Mouse (Mus musculus) hindlimb bud, embryonic 11.5 days (tissue): ENCODE data around the gene Gm26938.

Experiments used
- DNase-seq: peaks from one replicate; pipeline ENCODE4 v3.0.0-alpha.2; 2012; ENCODE audit warnings: low read depth, low spot score; ENCODE audit errors: extremely low spot score

The Gm26938 gene

GRCm38 (mm10) chr5:139826357-139827055 is at the start of gene Gm26938, which contains the start of gene Psmg3:
Gm26938 (minus strand) TSS chr5:139826407.
Psmg3 (minus strand) TSS chr5:139826885.
- DNase-seq: peak; percentile 81

GRCm38 (mm10) chr5:139871526-139871925 is 45.3 kb upstream of the Gm26938 start:
- DNase-seq: no peak

DNA sequence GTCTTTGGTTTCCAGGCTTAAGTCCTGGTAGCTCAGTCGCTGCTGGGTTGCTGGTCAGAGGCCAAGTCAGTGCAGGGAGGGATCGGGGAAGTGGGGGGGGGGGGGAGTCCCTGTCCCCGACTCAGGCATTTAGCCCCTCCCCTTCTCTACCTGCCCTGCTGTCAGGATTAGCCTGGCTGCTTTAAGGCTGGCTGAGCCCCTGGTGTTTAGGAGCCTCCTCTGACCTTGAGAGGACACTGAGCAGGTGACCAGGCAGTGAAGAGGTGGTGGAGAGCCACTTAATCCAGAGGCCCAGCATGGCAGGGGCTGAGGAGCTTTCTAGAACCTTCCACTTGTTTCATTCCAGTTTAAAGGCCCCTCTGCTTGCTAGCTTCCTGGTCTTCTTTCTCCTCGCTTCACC is 44.7 kb upstream of the Gm26938 start:
- no peak for DNase-seq

GRCm38 (mm10) chr5:139862759-139863158 is 36.6 kb upstream of the Gm26938 start:
- no peak for DNase-seq

GRCm38 (mm10) chr5:139860328-139861104 is 34.3 kb upstream of the Gm26938 start:
- no peak for DNase-seq

- DNase-seq: no peak
Observed at GRCm38 (mm10) chr5:139849626-139850320, 23.6 kb upstream of the Gm26938 start.

- no peak for DNase-seq
Observed at GRCm38 (mm10) chr5:139839142-139839541, 12.9 kb upstream of the Gm26938 start.

- DNase-seq: peak; percentile 37
Observed at GRCm38 (mm10) chr5:139838476-139838892, 12.3 kb upstream of the Gm26938 start.

DNA sequence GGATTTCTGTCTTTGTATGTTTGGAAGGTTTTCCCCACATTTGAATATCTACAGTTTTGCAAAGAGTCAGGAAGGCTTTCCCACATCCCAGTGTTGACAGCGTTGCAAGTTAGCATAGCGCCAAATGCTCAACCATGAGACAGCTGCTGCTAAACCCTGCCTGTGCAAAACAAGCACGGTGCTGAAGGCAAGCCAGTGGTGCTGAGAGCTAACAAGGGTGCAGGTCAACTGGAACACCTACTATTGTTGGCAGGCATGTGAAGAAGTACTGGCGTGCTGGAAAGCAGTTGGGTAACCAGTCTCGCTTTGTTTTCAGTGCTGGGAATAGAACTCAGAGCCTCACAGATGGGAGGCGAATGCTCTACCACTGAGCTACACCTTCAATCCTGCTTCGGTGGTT is 9.5 kb upstream of the Gm26938 start:
- no peak for DNase-seq

DNA sequence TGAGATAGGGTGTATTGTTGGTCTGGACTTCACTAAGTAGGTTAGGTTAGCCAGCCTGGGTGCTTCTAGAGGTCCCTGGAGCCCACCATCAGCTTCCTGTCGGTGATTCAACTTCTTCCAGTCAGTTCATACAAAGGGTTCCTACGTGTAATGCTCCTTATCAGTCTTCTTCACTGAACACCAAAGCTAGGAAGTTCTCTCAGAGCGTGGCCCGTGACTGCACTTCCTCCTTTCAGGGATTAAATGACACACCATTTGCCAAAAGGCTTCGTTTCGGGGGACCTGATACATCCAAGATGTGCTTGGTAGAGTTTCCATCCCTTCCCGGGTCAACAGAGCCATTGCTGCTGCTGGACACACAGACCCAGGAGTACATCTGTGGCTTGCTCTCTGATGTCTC is 5.9 kb upstream of the Gm26938 start:
- DNase-seq: no peak

- DNase-seq: no peak
Observed at GRCm38 (mm10) chr5:139830734-139831133, 4.5 kb upstream of the Gm26938 start.

GRCm38 (mm10) chr5:139829384-139829783 is 3.2 kb upstream of the Gm26938 start:
- DNase-seq: no peak

DNA sequence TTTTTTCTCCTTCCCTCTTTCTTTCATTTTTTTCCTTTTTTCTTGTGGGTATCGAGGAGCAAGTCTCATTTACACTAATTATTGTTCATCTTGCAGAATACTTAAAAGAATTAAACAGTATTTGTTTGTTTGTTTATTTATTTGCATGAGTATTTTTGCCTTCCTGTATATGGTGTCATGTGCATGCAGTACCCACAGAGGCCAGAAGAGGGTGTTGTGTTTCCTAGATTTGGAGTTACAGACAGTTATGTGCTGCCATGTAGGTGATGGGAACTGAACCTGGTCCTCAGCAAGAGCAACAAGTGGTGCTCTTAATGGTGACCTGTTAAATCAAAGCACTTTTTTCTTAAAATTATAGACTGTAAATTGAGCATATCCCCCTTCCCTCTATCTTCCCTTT is 1.4 kb upstream of the Gm26938 start:
- no peak for DNase-seq

DNA sequence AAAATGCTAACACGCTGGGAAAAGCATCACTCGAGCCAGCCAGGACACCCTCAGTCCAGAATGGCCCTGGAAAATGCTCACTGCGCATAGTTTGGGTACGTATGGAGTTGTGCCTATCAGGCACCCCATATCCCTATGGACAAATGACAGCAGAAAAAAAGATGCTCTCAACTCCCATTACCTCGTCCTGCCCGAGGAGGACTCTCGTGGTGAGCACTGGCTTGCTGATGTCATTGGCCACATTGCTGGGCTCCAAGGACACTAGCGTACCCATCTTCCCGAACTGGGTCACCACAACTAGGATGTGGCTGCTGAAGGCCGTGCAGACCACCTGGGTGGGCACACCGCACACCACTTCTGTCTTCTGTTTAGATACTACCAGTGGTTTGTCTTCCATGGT is 260 bp downstream of the Gm26938 start:
- no peak for DNase-seq

GRCm38 (mm10) chr5:139824531-139824930 is 1.7 kb downstream of the Gm26938 start:
- DNase-seq: no peak

- DNase-seq: no peak
Observed at GRCm38 (mm10) chr5:139821466-139822459, 4.4 kb downstream of the Gm26938 start.

DNA sequence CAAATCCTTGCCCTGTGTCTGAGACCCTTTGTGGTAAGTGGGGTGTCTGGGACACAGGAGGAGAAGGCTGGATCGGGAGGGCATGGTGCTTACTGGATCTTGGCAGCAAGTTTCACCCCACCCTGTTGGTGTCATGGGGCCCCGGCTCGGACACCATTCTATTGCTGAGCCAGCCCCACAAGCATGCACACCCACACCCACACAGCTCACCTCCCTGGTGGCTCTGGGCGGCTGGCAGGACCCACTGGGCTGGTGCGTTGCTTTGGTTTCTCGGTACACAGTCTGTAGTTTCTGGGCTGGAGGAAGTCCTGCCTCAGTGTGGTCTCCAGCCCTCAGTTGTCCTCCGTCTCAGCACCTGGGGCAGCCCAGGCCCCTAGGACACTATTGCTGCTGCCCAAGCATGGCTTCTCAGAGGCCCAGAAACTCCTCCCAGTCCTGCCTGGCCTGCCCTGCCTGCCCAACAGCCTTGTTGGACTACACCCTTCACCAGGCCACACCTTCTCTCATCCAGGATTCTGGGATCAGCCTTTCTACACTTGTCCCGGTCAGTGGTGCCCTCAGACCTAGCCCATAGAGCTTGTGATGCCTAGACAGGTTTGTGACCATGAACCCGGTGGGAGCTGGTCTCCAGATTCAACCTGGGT is 6.5 kb downstream of the Gm26938 start, which contains the start of gene Tmem184a:
TSS of gene Tmem184a (minus strand) at position 380 of the 644 bp plus-strand sequence.
- no peak for DNase-seq

DNA sequence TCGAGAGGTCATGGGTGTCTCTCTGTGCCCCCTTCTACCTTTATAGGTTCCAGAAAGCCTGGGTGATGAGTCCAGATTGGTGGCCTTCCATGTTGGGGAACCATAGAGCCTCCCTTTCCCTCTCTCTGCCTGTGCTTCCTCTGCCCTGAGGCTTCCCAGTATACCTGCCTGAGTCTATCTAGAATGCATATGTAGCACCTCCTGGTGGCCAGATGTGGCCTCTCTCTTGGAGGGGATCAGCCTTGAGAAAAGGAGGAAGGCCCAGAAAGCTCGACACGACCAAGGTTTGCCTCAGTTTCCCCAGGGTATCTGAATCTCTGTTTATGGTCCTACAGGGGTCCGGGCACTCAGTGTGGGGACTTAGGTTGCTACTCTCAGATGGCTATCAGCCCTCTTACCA is 7.4 kb downstream of the Gm26938 start:
- DNase-seq: no peak

DNA sequence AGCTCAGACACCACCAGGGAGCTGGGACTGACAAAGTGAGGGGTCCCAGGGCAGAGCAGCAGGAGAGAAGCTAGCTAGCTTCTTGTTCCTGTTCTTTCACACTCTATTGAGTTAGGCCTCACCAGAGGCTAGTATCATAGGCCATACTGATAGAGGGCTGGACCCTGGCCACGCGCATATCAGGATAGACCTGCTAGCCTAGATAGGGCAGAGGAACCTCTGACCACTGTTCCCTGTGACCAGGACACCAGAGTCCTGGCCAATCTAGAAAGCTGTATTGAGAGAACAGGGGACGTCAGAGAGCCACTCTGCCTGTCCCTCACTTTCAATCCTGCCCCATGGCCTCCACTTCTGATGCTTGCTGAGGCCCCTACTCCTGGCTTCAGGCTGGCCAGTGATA is 8.2 kb downstream of the Gm26938 start:
- no peak for DNase-seq

DNA sequence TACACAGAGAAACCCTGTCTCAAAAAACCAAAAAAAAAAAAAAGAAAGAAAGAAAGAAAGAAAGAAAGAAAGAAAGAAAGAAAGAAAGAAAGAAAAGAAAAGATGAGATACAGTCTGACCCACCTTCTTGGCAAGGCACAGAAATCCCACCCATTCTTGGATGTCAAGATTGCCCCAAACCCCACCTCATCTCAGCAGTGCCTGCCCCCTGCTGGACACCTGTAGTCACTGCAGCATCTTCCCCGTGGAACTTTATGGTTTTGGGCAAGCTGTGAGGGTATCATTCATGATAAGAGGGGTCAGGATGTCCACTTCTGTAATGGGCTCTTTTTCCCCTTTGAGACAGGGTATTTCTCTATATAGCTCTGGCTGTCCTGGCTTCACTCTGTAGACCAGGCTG is 8.9 kb downstream of the Gm26938 start:
- no peak for DNase-seq
